Mouse (Mus musculus) cerebellum, adult 2 months (tissue): ENCODE measurements around the gene Cbl. TPM values are rescaled to one million over a fixed set of nuclear protein-coding genes. Genes with fewer than 3 reads are reported as not detected.
A peak's percentile ranks its signal among the peaks of the same experiment; 100 is the strongest.

Experiments used
- DNase-seq, 2 experiments: peaks; one replicate each; pipeline ENCODE4 v3.0.0; 2021
- H3K27ac ChIP-seq: fragments of 200-500 bp; 2 replicates; pipeline ENCODE4 v1.5.1; 2012; ENCODE audit warnings: low read length, control low read depth, inconsistent platforms; ENCODE audit not compliant: insufficient read depth
- H3K27me3 ChIP-seq: fragments of 200-500 bp; 2 replicates; pipeline ENCODE4 v1.6.1; 2012; ENCODE audit warnings: inconsistent platforms, mild to moderate bottlenecking, low read length, moderate library complexity; ENCODE audit not compliant: control insufficient read depth, insufficient read depth
- H3K4me1 ChIP-seq: fragments of 200-500 bp; 2 replicates; pipeline ENCODE4 v1.6.1; 2011; ENCODE audit warnings: low read length; ENCODE audit not compliant: control insufficient read depth, insufficient read depth
- H3K4me3 ChIP-seq: fragments of 200-500 bp; replicated peaks from 2 replicates; pipeline ENCODE3; 2011; ENCODE audit warnings: mild to moderate bottlenecking, low read depth, low read length, control low read depth; ENCODE audit not compliant: insufficient read depth
- CTCF ChIP-seq: fragments of 200-500 bp; IDR thresholded peaks from 2 replicates; pipeline ENCODE4 v1.5.1; 2011; ENCODE audit warnings: low read depth, mild to moderate bottlenecking, control low read depth, low read length, moderate library complexity, borderline replicate concordance; ENCODE audit not compliant: insufficient read depth
- POLR2A ChIP-seq: fragments of 200-500 bp; IDR thresholded peaks from 2 replicates; pipeline ENCODE4 v1.6.1; 2011; ENCODE audit warnings: low read length, control low read depth, borderline replicate concordance; ENCODE audit not compliant: insufficient read depth
- WGBS: fragments of 180-500 bp; shearing (Covaris S2); methylation state at CpG from one replicate; pipeline ENCODE4 v1.1.7; 2018; 5-methylcytosine and 5-hydroxymethylcytosine counted together
- polyA plus RNA-seq: library from polyadenylated mRNA; depleted of rRNA; stranded (reverse); fragments of >200 nt; gene quantifications from 2 replicates; pipeline ENCODE4 v1.2.3, GENCODE M21; 2012

Gene Cbl
- polyA plus RNA-seq, 1 experiment = 14.5 TPM

- H3K4me1 ChIP-seq = no peaks in the 10 kb centered on the region
- H3K27me3 ChIP-seq = no peaks in the 10 kb centered on the region
- H3K27ac ChIP-seq = no peak overlapping the region
- TF ChIP-seq CTCF = no peak
- TF ChIP-seq POLR2A = no peak
- no peak overlapping the region for H3K4me3 ChIP-seq
- no peak for DNase-seq
- WGBS = 24% methylated on average over 4 of the region's 4 CpGs
These were observed 16.6 kb upstream of the Cbl start for GRCm38 (mm10) chr9:44250445-44250844.

DNA sequence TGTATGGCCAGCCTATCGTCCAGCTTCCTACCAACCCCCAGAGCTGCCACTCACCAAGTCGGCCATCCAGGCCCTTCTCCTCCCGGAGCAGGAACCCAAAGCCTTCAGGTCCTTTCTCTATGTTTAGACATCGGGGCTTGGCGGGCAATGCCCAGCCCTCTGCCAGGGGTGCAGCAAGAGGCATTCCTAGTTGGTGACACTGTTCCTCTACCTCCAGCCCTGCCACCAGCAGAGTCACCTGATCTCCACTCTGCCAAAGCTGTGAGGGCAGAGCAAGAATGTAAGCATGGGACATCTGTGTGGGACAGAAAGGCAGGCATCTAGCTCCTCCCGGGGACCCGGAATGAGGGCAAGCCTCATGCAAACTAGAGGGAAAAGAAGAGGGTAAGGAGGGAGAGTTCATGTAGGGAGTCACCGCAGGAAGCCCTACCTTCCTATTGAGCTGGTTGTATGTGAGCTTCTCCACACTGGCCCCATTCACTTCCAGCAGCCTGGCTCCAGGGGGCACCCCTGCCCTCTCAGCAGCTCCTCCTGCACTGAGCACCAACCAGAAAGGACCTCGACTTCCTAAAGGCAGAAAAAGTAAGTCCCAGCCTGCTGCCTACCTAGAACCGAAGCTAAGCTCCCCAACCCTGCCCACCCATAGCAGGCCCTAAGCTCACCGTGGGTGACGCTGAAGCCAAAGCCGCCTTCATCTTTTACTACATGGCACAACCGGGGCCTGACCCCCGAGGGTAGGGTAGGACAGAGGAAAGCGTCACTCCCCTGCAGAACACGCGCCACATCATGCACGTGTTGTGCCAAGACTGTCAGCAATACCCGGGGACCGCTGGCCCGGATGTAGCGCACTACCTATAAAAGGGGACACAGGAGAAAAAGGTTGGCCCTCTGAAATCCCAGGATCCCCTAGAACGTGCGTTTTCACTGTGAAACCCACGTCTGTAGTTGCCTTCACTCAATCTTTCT is 15.6 kb upstream of the Cbl start:
- no peaks in the 10 kb centered on the region for H3K4me1 ChIP-seq
- TF ChIP-seq CTCF (peak; percentile 64), POLR2A (no peak)
- H3K4me3 ChIP-seq = no peak overlapping the region
- no peak overlapping the region for H3K27ac ChIP-seq
- H3K27me3 ChIP-seq = no peaks in the 10 kb centered on the region
- 47% methylated on average over 26 of the region's 26 CpGs for WGBS
- DNase-seq = peak; percentile 50 to 58

- no peaks in the 10 kb centered on the region for H3K4me1 ChIP-seq
- no peak for DNase-seq
- no peaks in the 10 kb centered on the region for H3K27me3 ChIP-seq
- no peak overlapping the region for H3K4me3 ChIP-seq
- WGBS = 88% methylated on average over 6 of the region's 6 CpGs
- TF ChIP-seq POLR2A = no peak
- no peak for TF ChIP-seq CTCF
- H3K27ac ChIP-seq = no peak overlapping the region
These were observed 14.1 kb upstream of the Cbl start for GRCm38 (mm10) chr9:44247907-44248306.

DNA sequence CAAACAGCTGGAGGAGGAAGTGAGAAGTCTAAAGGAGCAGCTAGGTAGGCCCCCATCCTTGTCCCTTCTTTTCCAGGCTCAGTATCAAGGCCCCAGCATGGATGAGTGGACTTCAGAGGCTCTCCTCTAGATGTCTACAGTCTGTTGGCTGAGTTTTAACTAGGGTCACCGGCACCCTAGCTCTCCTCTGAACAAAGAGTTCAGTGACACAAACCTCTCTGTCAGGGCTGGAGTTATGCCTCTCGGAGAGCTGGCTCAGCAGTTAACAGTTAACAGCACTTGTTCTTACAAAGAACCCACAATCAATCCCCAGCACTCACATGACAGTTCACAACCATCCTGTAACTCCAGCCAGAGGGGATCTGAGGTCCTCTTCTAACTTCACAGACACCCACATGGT is 9.8 kb upstream of the Cbl start:
- Histone ChIP-seq H3K4me3 (no peak overlapping the region), H3K4me1 (no peaks in the 10 kb centered on the region), H3K27ac (no peak overlapping the region), H3K27me3 (no peaks in the 10 kb centered on the region)
- TF ChIP-seq CTCF = no peak
- no peak for TF ChIP-seq POLR2A
- WGBS = 52% methylated on average over 2 of the region's 2 CpGs
- DNase-seq = no peak

DNA sequence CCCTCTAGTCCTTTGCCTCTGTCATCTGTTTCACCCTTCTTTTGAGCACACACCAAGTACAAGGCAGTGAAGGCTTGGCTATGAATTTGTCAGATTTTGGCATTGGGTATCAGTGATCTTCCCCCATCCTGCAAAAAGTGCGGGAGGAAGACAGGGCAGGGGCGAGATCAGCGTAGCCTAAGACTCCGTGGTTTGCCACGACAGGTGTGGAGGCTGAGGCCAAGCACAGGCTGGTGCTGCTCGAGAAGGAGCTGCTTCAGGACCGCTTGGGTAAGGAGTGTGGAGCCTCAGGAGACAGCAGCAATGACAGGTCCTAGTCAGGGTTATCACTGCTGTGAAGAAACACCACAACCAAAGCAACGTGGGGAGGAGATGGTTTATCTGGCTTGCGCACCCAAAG is 7.6 kb upstream of the Cbl start:
- no peak for TF ChIP-seq POLR2A
- TF ChIP-seq CTCF = no peak
- no peaks in the 10 kb centered on the region for H3K27me3 ChIP-seq
- WGBS = 70% methylated on average over 9 of the region's 9 CpGs
- H3K4me1 ChIP-seq = no peaks in the 10 kb centered on the region
- no peak for DNase-seq
- no peak overlapping the region for H3K4me3 ChIP-seq
- no peak overlapping the region for H3K27ac ChIP-seq

DNA sequence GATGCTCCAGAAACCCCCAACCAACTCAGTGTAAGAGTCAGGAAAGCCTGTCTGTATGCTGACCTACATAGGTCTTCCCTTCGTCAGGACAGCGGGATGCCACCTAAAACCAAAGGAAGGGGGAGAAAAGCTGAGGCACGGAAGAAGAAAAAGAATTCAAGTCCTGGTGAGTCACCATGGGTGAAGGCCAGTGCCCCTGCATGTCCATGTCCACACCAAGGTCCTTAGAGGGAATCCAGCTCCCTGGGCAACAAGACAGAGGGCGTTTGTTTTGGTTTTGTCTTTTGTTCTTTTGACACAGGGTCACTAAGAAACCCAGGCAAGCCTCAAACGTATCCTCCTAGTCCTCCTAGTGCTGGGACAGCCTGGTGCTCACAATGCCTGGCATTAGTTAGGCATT is 7.1 kb upstream of the Cbl start:
- no peak for DNase-seq
- Histone ChIP-seq H3K27ac (no peak overlapping the region), H3K4me1 (no peaks in the 10 kb centered on the region), H3K4me3 (no peak overlapping the region), H3K27me3 (no peaks in the 10 kb centered on the region)
- WGBS = 39% methylated on average over 5 of the region's 5 CpGs
- TF ChIP-seq CTCF (no peak), POLR2A (no peak)

- H3K27me3 ChIP-seq = no peaks in the 10 kb centered on the region
- 55% methylated on average over 2 of the region's 2 CpGs for WGBS
- DNase-seq = no peak
- H3K27ac ChIP-seq = no peak within 1 kb of the TSS
- TF ChIP-seq CTCF (no peak), POLR2A (no peak)
- no peaks in the 10 kb centered on the region for H3K4me1 ChIP-seq
- H3K4me3 ChIP-seq = no peak within 1 kb of the TSS
These were observed 6.5 kb upstream of the Cbl start, which contains the start of gene Ccdc153 for GRCm38 (mm10) chr9:44240399-44240798. Gene Ccdc153 (plus strand): TSS chr9:44240676.

GRCm38 (mm10) chr9:44239447-44239846 is 5.6 kb upstream of the Cbl start:
- no peak overlapping the region for H3K27ac ChIP-seq
- no peak overlapping the region for H3K4me3 ChIP-seq
- H3K27me3 ChIP-seq = no peaks in the 10 kb centered on the region
- H3K4me1 ChIP-seq = no peaks in the 10 kb centered on the region
- TF ChIP-seq POLR2A (no peak), CTCF (peak; percentile 71)
- DNase-seq = peak; percentile 44 to 47
- 4% methylated on average over 5 of the region's 5 CpGs for WGBS

GRCm38 (mm10) chr9:44238501-44239190 is 4.8 kb upstream of the Cbl start:
- no peak for TF ChIP-seq POLR2A
- no peak overlapping the region for H3K4me3 ChIP-seq
- DNase-seq = no peak
- no peak overlapping the region for H3K27ac ChIP-seq
- no peaks in the 10 kb centered on the region for H3K27me3 ChIP-seq
- WGBS = 78% methylated on average over 17 of the region's 17 CpGs
- H3K4me1 ChIP-seq = no peaks in the 10 kb centered on the region
